Mouse (Mus musculus): ENCODE measurements around the gene A630023A22Rik. TPM values are rescaled to one million over a fixed set of nuclear protein-coding genes. Genes with fewer than 3 reads are reported as not detected.

The A630023A22Rik gene
- polyA plus RNA-seq, 2 experiments = not detected

GRCm38 (mm10) chr14:34077222-34077621 lies 25.3 kb downstream of the A630023A22Rik start:
- no peak for ATAC-seq (ENCODE audit: insufficient read depth)
- Histone ChIP-seq H3K9me3 (ENCODE audit: control insufficient read depth, low read length) (no peaks in the 10 kb centered on the region), H3K27ac (no peak overlapping the region), H3K36me3 (replicated peaks; ENCODE audit: control insufficient read depth, insufficient read depth, low read depth) (no peaks in the 10 kb centered on the region), H3K27me3 (ENCODE audit: control insufficient read depth, insufficient read depth, low read length) (no peaks in the 10 kb centered on the region), H3K9ac (replicated peaks) (no peak overlapping the region), H3K4me3 (ENCODE audit: insufficient read depth in 1 of 2, low read depth in 2 of 2, low read length in 2 of 2) (no peak overlapping the region), H3K4me1 (replicated peaks; ENCODE audit: control insufficient read depth in 2 of 2, insufficient read depth in 2 of 2, low read length in 1 of 2) (no peaks in the 10 kb centered on the region), H3K4me2 (ENCODE audit: low read depth) (no peak overlapping the region)
- DNase-seq (ENCODE audit: low read depth in 3 of 3, low spot score in 3 of 3) = no peak
- TF ChIP-seq CTCF (IDR thresholded peaks at IDR 0.05; ENCODE audit: low read depth) (no peak), EP300 (IDR thresholded peaks at IDR 0.05; ENCODE audit: low read depth) (no peak)
- WGBS (ENCODE audit: insufficient replicate concordance) = 58% methylated on average over 5 of the region's 5 CpGs

GRCm38 (mm10) chr14:34075346-34075745 lies 27.2 kb downstream of the A630023A22Rik start:
- Histone ChIP-seq H3K36me3 (replicated peaks; ENCODE audit: control insufficient read depth, insufficient read depth, low read depth) (no peaks in the 10 kb centered on the region), H3K9me3 (ENCODE audit: control insufficient read depth, low read length) (no peaks in the 10 kb centered on the region), H3K9ac (replicated peaks) (no peak overlapping the region), H3K27me3 (ENCODE audit: control insufficient read depth, insufficient read depth, low read length) (no peaks in the 10 kb centered on the region), H3K4me2 (ENCODE audit: low read depth) (no peak overlapping the region), H3K27ac (no peak overlapping the region), H3K4me1 (replicated peaks; ENCODE audit: control insufficient read depth in 2 of 2, insufficient read depth in 2 of 2, low read length in 1 of 2) (no peaks in the 10 kb centered on the region), H3K4me3 (ENCODE audit: insufficient read depth in 1 of 2, low read depth in 2 of 2, low read length in 2 of 2) (no peak overlapping the region)
- WGBS (ENCODE audit: insufficient replicate concordance) = 39% methylated on average over 4 of the region's 4 CpGs
- no peak for DNase-seq (ENCODE audit: low read depth in 3 of 3, low spot score in 3 of 3)
- TF ChIP-seq CTCF (IDR thresholded peaks at IDR 0.05; ENCODE audit: low read depth) = no peak
- TF ChIP-seq EP300 (IDR thresholded peaks at IDR 0.05; ENCODE audit: low read depth) = no peak
- ATAC-seq (ENCODE audit: insufficient read depth) = no peak

- Histone ChIP-seq H3K4me3 (ENCODE audit: insufficient read depth in 1 of 2, low read depth in 2 of 2, low read length in 2 of 2) (no peak overlapping the region), H3K36me3 (replicated peaks; ENCODE audit: control insufficient read depth, insufficient read depth, low read depth) (no peaks in the 10 kb centered on the region), H3K4me1 (replicated peaks; ENCODE audit: control insufficient read depth in 2 of 2, insufficient read depth in 2 of 2, low read length in 1 of 2) (no peaks in the 10 kb centered on the region), H3K9ac (replicated peaks) (no peak overlapping the region), H3K27me3 (ENCODE audit: control insufficient read depth, insufficient read depth, low read length) (no peaks in the 10 kb centered on the region), H3K4me2 (ENCODE audit: low read depth) (no peak overlapping the region), H3K27ac (no peak overlapping the region), H3K9me3 (ENCODE audit: control insufficient read depth, low read length) (no peaks in the 10 kb centered on the region)
- ATAC-seq (ENCODE audit: insufficient read depth) = no peak
- DNase-seq (ENCODE audit: low read depth in 3 of 3, low spot score in 3 of 3) = no peak
- TF ChIP-seq EP300 (IDR thresholded peaks at IDR 0.05; ENCODE audit: low read depth) (no peak), CTCF (IDR thresholded peaks at IDR 0.05; ENCODE audit: low read depth) (no peak)
- 58% methylated on average over 6 of the region's 6 CpGs for WGBS (ENCODE audit: insufficient replicate concordance)
These were observed 30.9 kb downstream of the A630023A22Rik start for GRCm38 (mm10) chr14:34071665-34072064.

GRCm38 (mm10) chr14:34052516-34052915 lies 50.0 kb downstream of the A630023A22Rik start, which contains the start of gene Antxrl:
Gene Antxrl (plus strand): TSS chr14:34052707.
- Histone ChIP-seq H3K27ac (no peak within 1 kb of the TSS), H3K36me3 (replicated peaks; ENCODE audit: control insufficient read depth, insufficient read depth, low read depth) (no peaks in the 10 kb centered on the region), H3K4me3 (ENCODE audit: insufficient read depth in 1 of 2, low read depth in 2 of 2, low read length in 2 of 2) (no peak within 1 kb of the TSS), H3K4me1 (replicated peaks; ENCODE audit: control insufficient read depth in 2 of 2, insufficient read depth in 2 of 2, low read length in 1 of 2) (no peaks in the 10 kb centered on the region), H3K9me3 (ENCODE audit: control insufficient read depth, low read length) (no peaks in the 10 kb centered on the region), H3K4me2 (ENCODE audit: low read depth) (no peak within 1 kb of the TSS), H3K27me3 (ENCODE audit: control insufficient read depth, insufficient read depth, low read length) (no peaks in the 10 kb centered on the region), H3K9ac (replicated peaks) (no peak within 1 kb of the TSS)
- TF ChIP-seq EP300 (IDR thresholded peaks at IDR 0.05; ENCODE audit: low read depth) = no peak
- no peak for TF ChIP-seq CTCF (IDR thresholded peaks at IDR 0.05; ENCODE audit: low read depth)
- no peak for ATAC-seq (ENCODE audit: insufficient read depth)
- 69% methylated on average over 6 of the region's 6 CpGs for WGBS (ENCODE audit: insufficient replicate concordance)
- no peak for DNase-seq (ENCODE audit: low read depth in 3 of 3, low spot score in 3 of 3)

GRCm38 (mm10) chr14:34050101-34050779 lies 52.3 kb downstream of the A630023A22Rik start:
- Histone ChIP-seq H3K27ac (no peak overlapping the region), H3K4me1 (replicated peaks; ENCODE audit: control insufficient read depth in 2 of 2, insufficient read depth in 2 of 2, low read length in 1 of 2) (no peaks in the 10 kb centered on the region), H3K4me3 (ENCODE audit: insufficient read depth in 1 of 2, low read depth in 2 of 2, low read length in 2 of 2) (no peak overlapping the region), H3K4me2 (ENCODE audit: low read depth) (no peak overlapping the region), H3K36me3 (replicated peaks; ENCODE audit: control insufficient read depth, insufficient read depth, low read depth) (no peaks in the 10 kb centered on the region), H3K27me3 (ENCODE audit: control insufficient read depth, insufficient read depth, low read length) (no peaks in the 10 kb centered on the region), H3K9me3 (ENCODE audit: control insufficient read depth, low read length) (no peaks in the 10 kb centered on the region), H3K9ac (replicated peaks) (no peak overlapping the region)
- 48% methylated on average over 5 of the region's 5 CpGs for WGBS (ENCODE audit: insufficient replicate concordance)
- DNase-seq (ENCODE audit: low read depth in 3 of 3, low spot score in 3 of 3) (no peak), ATAC-seq (ENCODE audit: insufficient read depth) (no peak)
- TF ChIP-seq EP300 (IDR thresholded peaks at IDR 0.05; ENCODE audit: low read depth) = no peak
- TF ChIP-seq CTCF (IDR thresholded peaks at IDR 0.05; ENCODE audit: low read depth) = no peak
